Mouse (Mus musculus): ENCODE data around the gene Tmem270. TPM values are rescaled to one million over a fixed set of nuclear protein-coding genes. Genes with fewer than 3 reads are reported as not detected.

Gene Tmem270
- polyA plus RNA-seq, 1 experiment from 2014 or later, result not detected

Other genes with a start within 250 kb of the Tmem270 start
- gene Limk1, start 218.1 kb downstream of the Tmem270 start, polyA plus RNA-seq (2014; fragmentation: Nextera tagmentation; extraction: Ambion mirVana), result 3.6 TPM in 2 replicates
- 202 and 337 TPM in 2 replicates for gene Eln, start 159.4 kb downstream of the Tmem270 start, polyA plus RNA-seq (2014; fragmentation: Nextera tagmentation; extraction: Ambion mirVana)
- gene Cldn13, start 8.8 kb upstream of the Tmem270 start, polyA plus RNA-seq (2014; fragmentation: Nextera tagmentation; extraction: Ambion mirVana), result 0.31 and 0.63 TPM in 2 replicates
- 11.1 and 12.0 TPM in 2 replicates for gene Mettl27, start 25.6 kb upstream of the Tmem270 start, polyA plus RNA-seq (2014; fragmentation: Nextera tagmentation; extraction: Ambion mirVana)
- gene Cldn4, start 40.2 kb upstream of the Tmem270 start, polyA plus RNA-seq (2014; fragmentation: Nextera tagmentation; extraction: Ambion mirVana), result 0.85 TPM in 1 of 2 replicates, not detected in the other
- 0.53 and 2.2 TPM in 2 replicates for gene Cldn3, start 79.5 kb upstream of the Tmem270 start, polyA plus RNA-seq (2014; fragmentation: Nextera tagmentation; extraction: Ambion mirVana)
- gene Abhd11, start 102.4 kb upstream of the Tmem270 start, polyA plus RNA-seq (2014; fragmentation: Nextera tagmentation; extraction: Ambion mirVana), result 72.1 and 74.9 TPM in 2 replicates
- gene Stx1a, start 116.7 kb upstream of the Tmem270 start, polyA plus RNA-seq (2014; fragmentation: Nextera tagmentation; extraction: Ambion mirVana), result 5.4 and 6.4 TPM in 2 replicates
- gene Dnajc30, start 157.5 kb upstream of the Tmem270 start, polyA plus RNA-seq (2014; fragmentation: Nextera tagmentation; extraction: Ambion mirVana), result 30.6 and 31.1 TPM in 2 replicates
- 47.2 and 52.3 TPM in 2 replicates for gene Bud23, start 158.2 kb upstream of the Tmem270 start, polyA plus RNA-seq (2014; fragmentation: Nextera tagmentation; extraction: Ambion mirVana)
- gene Vps37d, start 171.5 kb upstream of the Tmem270 start, polyA plus RNA-seq (2014; fragmentation: Nextera tagmentation; extraction: Ambion mirVana), result 1.3 and 3.5 TPM in 2 replicates
- gene Mlxipl, start 183.2 kb upstream of the Tmem270 start, polyA plus RNA-seq (2014; fragmentation: Nextera tagmentation; extraction: Ambion mirVana), result 0.34 and 0.92 TPM in 2 replicates
- 18.0 and 20.0 TPM in 2 replicates for gene Tbl2, start 242.9 kb upstream of the Tmem270 start, polyA plus RNA-seq (2014; fragmentation: Nextera tagmentation; extraction: Ambion mirVana)

All from heart, embryonic 14.5 days (tissue).